In genomic region chr6:24663196-24664132, GRCm38 (mm10) we compare ENCODE assay signal across 8 mouse cellular contexts. TPM values are rescaled to one million over a fixed set of nuclear protein-coding genes. Genes with fewer than 3 reads are reported as not detected.
A peak's percentile ranks its signal among the peaks of the same experiment; 100 is the strongest.
DNase-seq lines count a peak whose midpoint lies in the region; ATAC-seq and TF ChIP-seq lines count a peak whose summit lies in the region.

No protein-coding gene starts in this region.

- H3K4me1 ChIP-seq in embryonic facial prominence, embryonic 13.5 days = peaks cover 15% of the 10 kb centered on the region
- peaks cover 40% of the 10 kb centered on the region for H3K4me1 ChIP-seq in megakaryocyte, embryonic 14.5 days
- H3K4me1 ChIP-seq in stomach, postnatal 0 days (replicated peaks; ENCODE audit: control insufficient read depth, insufficient read depth) = no peaks in the 10 kb centered on the region

- peak overlapping the region; percentile 87 for H3K4me3 ChIP-seq in embryonic facial prominence, embryonic 13.5 days
- peak overlapping the region; percentile 89 for H3K4me3 ChIP-seq in layer of hippocampus, adult 2 months
- peak overlapping the region; percentile 94 for H3K4me3 ChIP-seq in megakaryocyte, embryonic 14.5 days (replicated peaks)
- peak overlapping the region; percentile 99 for H3K4me3 ChIP-seq in stomach, postnatal 0 days (ENCODE audit: low read depth, low read length)

- TF ChIP-seq CTCF in layer of hippocampus, adult 2 months (conservative IDR thresholded peaks at IDR 0.05) = no peak
- TF ChIP-seq CTCF in stomach, postnatal 0 days (IDR thresholded peaks at IDR 0.05; ENCODE audit: low read depth) = no peak

- no peaks in the 10 kb centered on the region for H3K27me3 ChIP-seq in embryonic facial prominence, embryonic 13.5 days
- no peaks in the 10 kb centered on the region for H3K27me3 ChIP-seq in megakaryocyte, embryonic 14.5 days (replicated peaks)
- no peaks in the 10 kb centered on the region for H3K27me3 ChIP-seq in stomach, postnatal 0 days (ENCODE audit: control insufficient read depth, insufficient read depth, low read length)

- peak overlapping the region; percentile 98 for H3K27ac ChIP-seq in embryonic facial prominence, embryonic 13.5 days
- H3K27ac ChIP-seq in layer of hippocampus, adult 2 months = peak overlapping the region; percentile 96
- peak overlapping the region; percentile 99 for H3K27ac ChIP-seq in stomach, postnatal 0 days (replicated peaks)

- intact Hi-C loops in heart, postnatal 25 days (cut with DNase I) = loop anchor here (5.0 kb wide), 1 partner anchor 36 kb away; no protein-coding TSS in a partner anchor
- intact Hi-C loops in heart, postnatal 10 days (cut with DNase I) = loop anchor here (5.0 kb wide), 2 partner anchors 36 to 76 kb away; no protein-coding TSS in a partner anchor

- H3K4me2 ChIP-seq in embryonic facial prominence, embryonic 13.5 days = peak overlapping the region; percentile 80
- H3K4me2 ChIP-seq in stomach, postnatal 0 days (replicated peaks; ENCODE audit: low read depth) = peak overlapping the region; percentile 81

- no peak for TF ChIP-seq EP300 in stomach, postnatal 0 days (optimal IDR thresholded peaks at IDR 0.05)

- H3K36me3 ChIP-seq in embryonic facial prominence, embryonic 13.5 days = no peaks in the 10 kb centered on the region
- H3K36me3 ChIP-seq in megakaryocyte, embryonic 14.5 days (replicated peaks; ENCODE audit: low read length) = peaks cover 18% of the 10 kb centered on the region
- no peaks in the 10 kb centered on the region; the same call in 1 of the 2 replicates for H3K36me3 ChIP-seq in stomach, postnatal 0 days (ENCODE audit: control insufficient read depth, insufficient read depth, low read length)

- peak; percentile 94 for DNase-seq in heart, adult 11 months
- DNase-seq in heart, postnatal 25 days (ENCODE audit: low spot score) = no peak
- peak; percentile 24 to 26 for DNase-seq in adrenal gland, adult 18-20 months (ENCODE audit: low spot score in 2 of 2)
- DNase-seq in heart, postnatal 10 days = peak; percentile 37 to 39
- DNase-seq in layer of hippocampus, adult 2 months (ENCODE audit: low spot score in 2 of 2) = peak in 1 of 2 experiments; percentile 35
- DNase-seq in stomach, postnatal 0 days (ENCODE audit: low spot score) = peak; percentile 33

- H3K9me3 ChIP-seq in embryonic facial prominence, embryonic 13.5 days = no peaks in the 10 kb centered on the region
- H3K9me3 ChIP-seq in megakaryocyte, embryonic 14.5 days = no peaks in the 10 kb centered on the region
- no peaks in the 10 kb centered on the region for H3K9me3 ChIP-seq in stomach, postnatal 0 days (ENCODE audit: control insufficient read depth, low read length)

- 9% methylated on average over 21 of the region's 21 CpGs for WGBS in embryonic facial prominence, embryonic 13.5 days
- 5% methylated on average over 21 of the region's 21 CpGs for WGBS in stomach, postnatal 0 days

- H3K9ac ChIP-seq in embryonic facial prominence, embryonic 13.5 days = peak overlapping the region; percentile 96
- peak overlapping the region; percentile 95 for H3K9ac ChIP-seq in stomach, postnatal 0 days (ENCODE audit: low read length)

- ATAC-seq in embryonic facial prominence, embryonic 13.5 days (ENCODE audit: insufficient number of reproducible peaks, insufficient read depth, low FRiP score, low TSS enrichment, low read depth) = no peak
- ATAC-seq in stomach, postnatal 0 days (ENCODE audit: low FRiP score, low TSS enrichment) = no peak

RNA-seq across cellular contexts. Expression of gene Wasl, which starts 1.3 kb away (rescaled TPM):
- 10 to 100 TPM; 25.5 to 35.8 TPM for total RNA-seq in heart, postnatal 25 days (2021)
- 10 to 100 TPM; 50.4 to 62.3 TPM for total RNA-seq in adrenal gland, adult 18-20 months (2021)
- polyA plus RNA-seq in embryonic facial prominence, embryonic 13.5 days (2015; fragmentation: Nextera tagmentation; extraction: Ambion mirVana) = 66.1 and 79.8 TPM in 2 replicates
- total RNA-seq in heart, postnatal 10 days (2021) = 10 to 100 TPM; 35.1 to 36.4 TPM
- total RNA-seq in layer of hippocampus, adult 2 months (2021) = 100 to 1,000 TPM; 139 to 150 TPM
- 9.5 and 10.5 TPM in 2 replicates for polyA plus RNA-seq in megakaryocyte, embryonic 14.5 days (2012; ENCODE audit: insufficient read depth, low replicate concordance)
- 73.5 and 80.9 TPM in 2 replicates for polyA plus RNA-seq in stomach, postnatal 0 days (2015; fragmentation: Nextera tagmentation; extraction: Ambion mirVana)
